Mouse (Mus musculus) heart, embryonic 12.5 days (tissue): ENCODE measurements around the gene Gm28053. TPM values are rescaled to one million over a fixed set of nuclear protein-coding genes. Genes with fewer than 3 reads are reported as not detected.
A peak's percentile ranks its signal among the peaks of the same experiment; 100 is the strongest.

Experiments used
- ATAC-seq: fragments of 200-750 bp; cut with Nextera tagmentation; 2 replicates; pipeline ENCODE4 v1.8.0; 2017; ENCODE audit warnings: moderate TSS enrichment, moderate library complexity; ENCODE audit not compliant: insufficient number of reproducible peaks, low FRiP score
- H3K27ac ChIP-seq: fragments of 300-500 bp; sonication (generic); 2 replicates; pipeline ENCODE4 v1.5.1; 2016; ENCODE audit warnings: mild to moderate bottlenecking, moderate library complexity; ENCODE audit not compliant: poor library complexity, severe bottlenecking
- H3K27me3 ChIP-seq: fragments of 300-500 bp; sonication (generic); replicated peaks from 2 replicates; pipeline ENCODE4 v1.6.1; 2016; ENCODE audit warnings: mild to moderate bottlenecking, moderate library complexity
- H3K36me3 ChIP-seq: fragments of 300-500 bp; sonication (generic); 2 replicates; pipeline ENCODE4 v1.6.1; 2016; ENCODE audit warnings: mild to moderate bottlenecking, moderate library complexity
- H3K4me1 ChIP-seq: fragments of 300-500 bp; sonication (generic); replicated peaks from 2 replicates; pipeline ENCODE4 v1.6.1; 2016; ENCODE audit warnings: mild to moderate bottlenecking
- H3K4me2 ChIP-seq: fragments of 300-500 bp; sonication (generic); 2 replicates; pipeline ENCODE4 v1.6.1; 2016; ENCODE audit warnings: mild to moderate bottlenecking, moderate library complexity
- H3K4me3 ChIP-seq: fragments of 300-500 bp; sonication (generic); 2 replicates; pipeline ENCODE4 v1.5.1; 2016; ENCODE audit warnings: mild to moderate bottlenecking
- H3K9ac ChIP-seq: fragments of 300-500 bp; sonication (generic); 2 replicates; pipeline ENCODE4 v1.6.1; 2016; ENCODE audit warnings: mild to moderate bottlenecking, moderate library complexity
- H3K9me3 ChIP-seq: fragments of 300-500 bp; sonication (generic); replicated peaks from 2 replicates; pipeline ENCODE4 v1.6.1; 2016; ENCODE audit warnings: mild to moderate bottlenecking, moderate library complexity
- WGBS: fragments of 180-500 bp; shearing (Covaris S2); methylation state at CpG from one replicate; pipeline ENCODE4 v1.1.7; 2016; 5-methylcytosine and 5-hydroxymethylcytosine counted together
- polyA plus RNA-seq: library from polyadenylated mRNA; unstranded; fragments of >200 nt; fragmentation: Nextera tagmentation; extraction: Ambion mirVana; gene quantifications from 2 replicates; pipeline ENCODE4 v1.2.1, GENCODE M21; 2016

Gm28053 gene
- polyA plus RNA-seq, 1 experiment from 2014 or later = 3.6 TPM

DNA sequence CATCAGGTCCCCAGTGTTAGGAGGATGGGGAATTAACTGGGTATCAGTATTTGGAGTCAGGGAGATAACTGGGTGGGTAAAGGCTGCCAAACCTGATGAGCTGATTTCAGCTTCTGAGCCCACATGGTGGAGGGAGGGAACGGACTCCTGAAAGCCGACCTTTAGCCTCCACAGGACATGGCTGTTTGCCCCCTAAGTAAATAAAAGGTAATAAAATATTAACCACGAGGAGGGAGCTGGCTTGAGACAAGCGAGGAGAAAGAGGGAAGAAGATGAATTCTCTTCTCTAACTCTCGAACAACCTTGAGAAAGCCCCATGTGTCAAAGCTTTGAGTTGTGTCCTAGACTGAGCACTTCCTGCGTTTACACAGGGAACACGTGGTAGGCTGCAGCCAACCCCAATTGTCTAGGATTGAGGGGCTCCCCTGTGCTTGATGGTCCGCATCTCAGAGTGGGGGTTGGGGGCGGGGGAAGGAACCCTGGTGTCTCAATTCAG, 23.4 kb downstream of the Gm28053 start:
- ATAC-seq = no peak
- Histone ChIP-seq H3K9me3 (no peaks in the 10 kb centered on the region), H3K36me3 (no peaks in the 10 kb centered on the region), H3K4me1 (peaks cover 28% of the 10 kb centered on the region), H3K4me2 (peak overlapping the region; percentile 88; the same call in 1 of the 2 replicates), H3K9ac (no peak overlapping the region), H3K4me3 (no peak overlapping the region), H3K27me3 (peaks cover 44% of the 10 kb centered on the region), H3K27ac (no peak overlapping the region)
- 25% methylated on average over 9 of the region's 9 CpGs for WGBS

- H3K27ac ChIP-seq = no peak overlapping the region
- peak overlapping the region; percentile 49 for H3K4me3 ChIP-seq
- H3K27me3 ChIP-seq = peaks cover 44% of the 10 kb centered on the region
- H3K9me3 ChIP-seq = no peaks in the 10 kb centered on the region
- peaks cover 28% of the 10 kb centered on the region for H3K4me1 ChIP-seq
- peak overlapping the region; percentile 50; the same call in 1 of the 2 replicates for H3K9ac ChIP-seq
- H3K4me2 ChIP-seq = peak overlapping the region; percentile 88
- no peaks in the 10 kb centered on the region for H3K36me3 ChIP-seq
- no peak for ATAC-seq
- WGBS = 14% methylated on average over 52 of the region's 52 CpGs
Measured at GRCm38 (mm10) chr6:48742422-48743351, 24.3 kb downstream of the Gm28053 start.

GRCm38 (mm10) chr6:48745490-48745889, 27.1 kb downstream of the Gm28053 start:
- peak; percentile 41 for ATAC-seq
- Histone ChIP-seq H3K27ac (peak overlapping the region; percentile 88), H3K27me3 (peaks cover 40% of the 10 kb centered on the region), H3K9ac (no peak overlapping the region), H3K4me3 (no peak overlapping the region), H3K4me2 (0 out of 2 replicates have a peak overlapping the region, but pooled peaks have one; percentile 50), H3K36me3 (no peaks in the 10 kb centered on the region), H3K9me3 (no peaks in the 10 kb centered on the region), H3K4me1 (peaks cover 25% of the 10 kb centered on the region)
- WGBS = 48% methylated on average over 2 of the region's 2 CpGs

GRCm38 (mm10) chr6:48745959-48746889, 27.8 kb downstream of the Gm28053 start, which contains the start of gene Gimap5:
Gene Gimap5 (plus strand): TSS chr6:48746197.
- 30% methylated on average over 16 of the region's 16 CpGs for WGBS
- Histone ChIP-seq H3K4me3 (peak within 1 kb of the TSS; percentile 30), H3K27me3 (peaks cover 33% of the 10 kb centered on the region), H3K36me3 (no peaks in the 10 kb centered on the region), H3K9ac (peak within 1 kb of the TSS; percentile 48; the same call in 1 of the 2 replicates), H3K4me2 (peak within 1 kb of the TSS; percentile 50), H3K4me1 (peaks cover 21% of the 10 kb centered on the region), H3K9me3 (no peaks in the 10 kb centered on the region), H3K27ac (peak within 1 kb of the TSS; percentile 88)
- peak; percentile 72 for ATAC-seq

DNA sequence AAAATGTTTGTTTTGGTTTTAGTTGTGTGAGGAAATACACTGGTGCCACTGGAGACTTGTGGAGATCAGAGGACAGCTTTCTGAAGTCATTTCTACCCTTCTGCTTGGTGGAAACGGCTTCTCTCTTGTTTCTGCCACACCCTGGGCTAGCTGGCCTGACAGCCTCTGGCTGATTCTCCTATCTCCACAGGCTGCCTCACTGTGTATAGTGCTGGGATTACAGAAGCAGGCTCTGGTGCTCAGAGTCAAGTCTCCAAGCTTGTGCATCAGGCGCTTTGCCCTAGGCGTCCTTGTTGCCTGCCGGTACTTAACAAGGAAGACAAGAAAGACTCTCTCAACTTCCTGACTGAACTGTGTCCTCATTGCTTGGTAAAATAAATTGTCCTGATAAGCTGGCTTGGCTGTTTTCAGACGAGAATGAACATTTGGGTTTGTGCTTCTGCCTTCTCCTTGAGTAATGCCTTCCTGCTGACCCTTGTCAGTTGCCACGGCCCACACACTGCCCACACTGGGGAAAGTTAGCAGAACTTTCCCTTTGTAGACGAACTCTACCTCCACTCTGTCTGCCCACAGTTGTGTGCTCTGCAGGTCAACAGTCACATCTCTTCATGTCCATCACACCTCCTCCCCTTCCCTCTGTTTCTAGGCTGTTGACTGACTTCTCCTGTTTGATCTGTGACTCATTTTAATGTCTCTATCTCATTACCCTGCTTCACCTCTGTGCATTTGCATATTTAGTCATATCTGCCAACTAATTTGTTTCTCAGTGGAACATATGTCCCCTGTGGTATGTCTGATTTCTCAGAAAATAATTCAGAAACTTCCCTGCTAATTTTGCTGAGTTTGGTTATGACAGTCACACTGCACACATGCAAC, 28.9 kb downstream of the Gm28053 start:
- Histone ChIP-seq H3K27ac (peak overlapping the region; percentile 88; the same call in 1 of the 2 replicates), H3K9me3 (no peaks in the 10 kb centered on the region), H3K4me2 (peak overlapping the region; percentile 50), H3K4me3 (no peak overlapping the region), H3K9ac (peak overlapping the region; percentile 30; the same call in 1 of the 2 replicates), H3K27me3 (peaks cover 22% of the 10 kb centered on the region), H3K4me1 (peaks cover 12% of the 10 kb centered on the region), H3K36me3 (no peaks in the 10 kb centered on the region; the same call in 1 of the 2 replicates)
- 49% methylated on average over 7 of the region's 7 CpGs for WGBS
- no peak for ATAC-seq

DNA sequence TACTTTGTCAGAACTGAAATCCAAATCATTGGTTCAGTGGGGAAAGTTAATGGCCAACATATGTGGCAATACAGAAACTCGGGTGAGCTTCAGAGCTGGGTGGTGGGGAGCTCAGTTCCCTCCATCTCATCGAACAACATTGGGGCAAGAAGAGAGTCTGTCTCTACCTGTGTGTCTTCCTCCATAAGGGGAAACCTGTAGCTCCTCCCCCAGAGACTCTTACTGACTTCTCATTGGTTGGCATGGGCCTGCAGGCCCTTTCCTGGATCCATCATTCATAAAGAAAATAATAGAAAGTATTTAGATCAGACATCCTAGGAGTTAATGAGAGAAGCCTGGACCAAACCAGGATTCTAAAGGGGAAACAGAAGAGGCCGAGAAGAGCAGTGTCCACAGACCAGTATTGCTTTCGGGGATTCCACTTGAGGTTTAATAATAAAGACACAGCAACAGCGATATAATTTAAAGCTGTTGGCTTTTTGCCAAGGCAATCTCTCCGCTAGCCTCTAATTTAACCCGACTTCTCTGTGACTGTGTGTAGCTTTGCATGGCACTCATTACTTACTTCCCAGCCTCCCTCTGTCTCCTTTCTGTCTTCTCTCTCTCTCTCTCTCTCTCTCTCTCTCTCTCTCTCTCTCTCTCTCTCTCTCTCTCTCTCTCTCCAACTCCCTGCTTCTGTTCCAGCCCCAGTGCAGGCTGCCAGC, 45.3 kb downstream of the Gm28053 start:
- Histone ChIP-seq H3K4me1 (no peaks in the 10 kb centered on the region), H3K27ac (no peak overlapping the region), H3K36me3 (no peaks in the 10 kb centered on the region), H3K4me2 (no peak overlapping the region), H3K9ac (no peak overlapping the region), H3K9me3 (peaks cover 6% of the 10 kb centered on the region), H3K4me3 (no peak overlapping the region), H3K27me3 (no peaks in the 10 kb centered on the region)
- no peak for ATAC-seq
- WGBS = 88% methylated on average over 7 of the region's 7 CpGs

DNA sequence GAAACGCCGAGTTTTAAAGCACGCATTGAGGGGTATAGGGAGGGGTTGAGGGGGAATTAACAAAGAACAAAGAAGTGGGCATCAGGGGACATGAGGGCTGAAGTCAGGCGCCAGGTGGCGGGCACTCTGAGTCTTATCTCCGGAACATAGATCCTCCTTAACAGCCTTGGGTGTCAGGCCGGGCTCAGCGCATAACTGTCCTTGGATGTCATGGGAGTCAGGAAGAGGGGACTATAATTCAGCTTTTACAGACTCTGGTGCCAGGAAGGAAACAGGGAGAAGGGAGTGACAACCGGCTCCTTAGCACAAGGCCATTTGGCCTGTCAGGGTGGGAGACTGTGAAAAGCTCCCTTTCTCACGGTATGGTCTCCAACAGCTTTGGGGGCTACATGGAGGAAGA, 46.1 kb downstream of the Gm28053 start:
- Histone ChIP-seq H3K4me1 (no peaks in the 10 kb centered on the region), H3K36me3 (no peaks in the 10 kb centered on the region)
- no peak for ATAC-seq

GRCm38 (mm10) chr6:48768178-48768869, 49.9 kb downstream of the Gm28053 start:
- no peak for ATAC-seq
- 72% methylated on average over 9 of the region's 9 CpGs for WGBS

More for the DNA sequence above, 46.1 kb downstream of the Gm28053 start:
- H3K27ac ChIP-seq = no peak overlapping the region
- H3K4me2 ChIP-seq = no peak overlapping the region
- H3K9ac ChIP-seq = no peak overlapping the region
- no peaks in the 10 kb centered on the region for H3K27me3 ChIP-seq
- WGBS = 90% methylated on average over 10 of the region's 10 CpGs
- peaks cover 6% of the 10 kb centered on the region for H3K9me3 ChIP-seq
- no peak overlapping the region for H3K4me3 ChIP-seq

DNA sequence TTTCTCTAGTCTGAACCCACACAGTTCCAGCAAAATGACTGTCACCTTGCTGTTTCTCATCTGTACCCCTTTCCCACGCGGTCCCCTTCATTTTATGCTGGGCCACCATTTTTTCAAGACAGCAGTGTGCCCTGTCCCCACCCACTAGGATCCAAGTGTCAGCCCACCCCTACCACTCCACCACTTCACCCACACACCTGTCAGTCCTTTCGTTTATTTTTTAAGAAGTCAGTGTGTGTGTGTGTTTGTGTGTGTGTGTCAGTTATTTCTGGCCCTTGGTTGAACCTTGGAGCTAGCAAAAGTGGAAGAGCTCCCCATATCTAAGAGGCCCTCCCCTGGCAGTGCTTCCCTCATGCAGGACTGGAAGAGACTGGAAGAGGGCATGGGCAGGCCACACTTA, 50.5 kb downstream of the Gm28053 start:
- Histone ChIP-seq H3K4me1 (no peaks in the 10 kb centered on the region), H3K9me3 (peaks cover 6% of the 10 kb centered on the region), H3K4me3 (no peak overlapping the region), H3K9ac (no peak overlapping the region), H3K27me3 (no peaks in the 10 kb centered on the region), H3K27ac (no peak overlapping the region), H3K36me3 (no peaks in the 10 kb centered on the region), H3K4me2 (no peak overlapping the region)
- no peak for ATAC-seq
- WGBS = 82% methylated on average over 3 of the region's 3 CpGs

More at GRCm38 (mm10) chr6:48768178-48768869, 49.9 kb downstream of the Gm28053 start:
- H3K9me3 ChIP-seq = peaks cover 6% of the 10 kb centered on the region
- H3K36me3 ChIP-seq = no peaks in the 10 kb centered on the region
- H3K9ac ChIP-seq = no peak overlapping the region
- H3K27me3 ChIP-seq = no peaks in the 10 kb centered on the region
- no peaks in the 10 kb centered on the region for H3K4me1 ChIP-seq
- H3K27ac ChIP-seq = no peak overlapping the region
- H3K4me3 ChIP-seq = no peak overlapping the region
- H3K4me2 ChIP-seq = no peak overlapping the region
